Mouse (Mus musculus) bone marrow, adult 2 months (tissue): ENCODE measurements around the gene Ptgdr2. TPM values are rescaled to one million over a fixed set of nuclear protein-coding genes. Genes with fewer than 3 reads are reported as not detected.

ENCODE experiments used
- H3K27ac ChIP-seq: fragments of 200-500 bp; 2 replicates; pipeline ENCODE4 v1.5.1; 2012; ENCODE audit warnings: low read depth, mild to moderate bottlenecking, control low read depth, inconsistent platforms, low read length; ENCODE audit not compliant: control insufficient read depth, poor library complexity, insufficient read depth
- H3K4me1 ChIP-seq: fragments of 200-500 bp; 2 replicates; pipeline ENCODE4 v1.6.1; 2011; ENCODE audit warnings: low read length; ENCODE audit not compliant: control insufficient read depth, insufficient read depth
- H3K4me3 ChIP-seq: fragments of 200-500 bp; replicated peaks from 2 replicates; pipeline ENCODE3; 2011; ENCODE audit warnings: mild to moderate bottlenecking, low read depth, low read length, control low read depth; ENCODE audit not compliant: control insufficient read depth
- CTCF ChIP-seq: fragments of 200-500 bp; IDR thresholded peaks from 2 replicates; pipeline ENCODE4 v1.5.1; 2011; ENCODE audit warnings: low read length, control low read depth; ENCODE audit not compliant: control insufficient read depth, insufficient read depth
- POLR2A ChIP-seq: fragments of 200-500 bp; IDR thresholded peaks from 2 replicates; pipeline ENCODE4 v1.6.1; 2011; ENCODE audit warnings: low read depth, mild to moderate bottlenecking, control low read depth, low read length, borderline replicate concordance; ENCODE audit not compliant: control insufficient read depth
- WGBS: fragments of 180-500 bp; shearing (Covaris S2); methylation state at CpG from one replicate; pipeline ENCODE4 v1.1.7; 2018; 5-methylcytosine and 5-hydroxymethylcytosine counted together
- polyA plus RNA-seq: library from polyadenylated mRNA; stranded (reverse); fragments of >200 nt; gene quantifications from 2 replicates; pipeline ENCODE4 v1.2.4, GENCODE M21; 2011; ENCODE audit warnings: low replicate concordance; ENCODE audit not compliant: missing spikeins, insufficient read depth, insufficient read length

Ptgdr2 gene
- polyA plus RNA-seq, 1 experiment, result not detected

DNA sequence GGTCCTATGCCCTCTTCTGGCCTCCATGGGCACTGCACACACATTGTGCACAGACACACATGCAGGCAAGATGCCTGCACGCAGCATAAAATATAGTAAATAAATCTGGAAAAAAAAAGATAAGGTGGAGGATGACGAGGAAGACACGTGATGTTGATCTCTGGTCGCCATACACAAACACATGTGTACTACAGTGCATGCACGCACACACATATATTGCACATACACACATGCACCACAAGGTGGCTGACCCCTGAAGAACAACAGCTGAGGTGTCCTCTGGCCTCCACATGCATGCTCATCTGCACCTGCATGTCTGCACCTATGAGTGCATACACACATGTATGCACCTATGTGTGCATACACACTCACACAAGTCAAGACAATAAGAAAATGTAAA lies 883 bp upstream of the Ptgdr2 start:
- 85% methylated on average over 5 of the region's 5 CpGs for WGBS
- TF ChIP-seq POLR2A (no peak), CTCF (no peak)
- H3K4me1 ChIP-seq, result no peaks in the 10 kb centered on the region
- no peak overlapping the region for H3K27ac ChIP-seq
- H3K4me3 ChIP-seq, result no peak overlapping the region

DNA sequence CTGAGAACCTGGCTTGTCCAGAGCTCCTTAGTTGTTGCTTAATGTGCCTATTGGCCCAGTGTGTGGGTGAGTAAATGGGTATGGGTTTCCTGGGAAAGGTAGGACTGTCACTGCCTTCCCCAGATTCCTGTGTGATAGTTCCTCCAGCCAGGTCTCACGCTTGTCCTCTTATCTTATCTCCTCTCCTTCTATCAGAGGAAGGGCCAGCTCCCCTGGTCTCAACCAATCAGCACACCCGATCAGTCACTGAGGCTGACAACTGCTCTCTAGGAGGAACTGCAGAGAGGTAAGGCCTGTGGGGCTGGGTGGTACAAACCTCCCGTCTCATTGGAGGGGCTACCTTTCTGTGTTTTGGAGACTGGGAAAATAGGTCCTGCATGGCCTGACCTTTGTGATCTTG lies 1.8 kb downstream of the Ptgdr2 start:
- H3K4me3 ChIP-seq, result no peak overlapping the region
- no peaks in the 10 kb centered on the region for H3K4me1 ChIP-seq
- H3K27ac ChIP-seq, result no peak overlapping the region
- TF ChIP-seq CTCF (no peak), POLR2A (no peak)
- WGBS, result 49% methylated on average over 3 of the region's 3 CpGs

DNA sequence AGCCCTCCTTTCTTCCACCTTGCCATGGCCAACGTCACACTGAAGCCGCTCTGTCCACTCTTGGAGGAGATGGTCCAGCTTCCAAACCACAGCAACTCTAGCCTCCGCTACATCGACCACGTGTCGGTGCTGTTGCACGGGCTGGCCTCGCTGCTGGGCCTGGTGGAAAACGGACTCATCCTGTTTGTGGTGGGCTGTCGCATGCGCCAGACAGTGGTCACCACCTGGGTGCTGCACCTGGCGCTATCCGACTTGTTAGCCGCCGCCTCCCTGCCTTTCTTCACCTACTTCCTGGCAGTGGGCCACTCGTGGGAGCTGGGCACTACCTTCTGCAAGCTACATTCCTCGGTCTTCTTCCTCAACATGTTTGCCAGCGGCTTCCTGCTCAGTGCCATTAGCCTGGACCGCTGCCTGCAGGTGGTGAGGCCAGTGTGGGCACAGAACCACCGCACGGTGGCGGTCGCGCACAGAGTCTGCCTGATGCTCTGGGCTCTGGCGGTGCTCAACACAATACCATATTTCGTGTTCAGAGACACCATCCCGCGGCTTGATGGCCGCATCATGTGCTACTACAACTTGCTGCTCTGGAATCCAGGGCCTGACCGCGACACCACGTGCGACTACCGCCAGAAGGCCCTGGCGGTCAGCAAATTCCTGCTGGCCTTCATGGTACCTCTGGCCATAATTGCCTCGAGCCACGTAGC lies 3.3 kb downstream of the Ptgdr2 start:
- no peak overlapping the region for H3K27ac ChIP-seq
- no peak overlapping the region for H3K4me3 ChIP-seq
- TF ChIP-seq CTCF (peak; percentile 80), POLR2A (no peak)
- WGBS, result 26% methylated on average over 37 of the region's 37 CpGs
- no peaks in the 10 kb centered on the region; the same call in none of the 2 replicates for H3K4me1 ChIP-seq

DNA sequence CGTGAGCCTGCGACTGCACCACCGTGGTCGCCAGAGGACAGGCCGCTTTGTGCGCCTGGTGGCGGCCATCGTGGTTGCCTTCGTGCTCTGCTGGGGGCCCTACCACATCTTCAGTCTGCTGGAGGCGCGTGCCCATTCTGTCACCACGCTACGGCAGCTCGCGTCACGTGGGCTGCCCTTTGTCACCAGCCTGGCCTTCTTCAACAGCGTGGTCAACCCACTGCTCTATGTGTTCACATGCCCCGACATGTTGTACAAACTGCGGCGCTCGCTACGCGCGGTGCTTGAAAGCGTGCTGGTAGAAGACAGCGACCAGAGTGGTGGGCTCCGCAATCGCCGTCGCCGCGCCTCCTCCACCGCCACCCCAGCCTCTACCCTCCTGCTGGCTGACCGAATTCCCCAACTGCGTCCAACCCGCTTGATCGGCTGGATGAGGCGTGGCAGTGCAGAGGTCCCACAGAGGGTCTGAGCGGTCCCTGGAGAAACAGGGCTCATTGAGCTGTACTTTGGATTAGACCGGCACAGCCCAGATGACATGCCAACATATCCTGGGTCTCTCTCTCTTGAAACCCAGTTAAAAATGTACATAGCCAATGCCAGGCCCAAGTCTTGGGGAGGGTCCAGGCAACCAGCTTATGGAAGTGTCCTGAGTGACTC lies 4.0 kb downstream of the Ptgdr2 start:
- H3K4me1 ChIP-seq, result no peaks in the 10 kb centered on the region; the same call in none of the 2 replicates
- H3K4me3 ChIP-seq, result no peak overlapping the region
- H3K27ac ChIP-seq, result no peak overlapping the region
- no peak for TF ChIP-seq CTCF
- TF ChIP-seq POLR2A, result 0 out of 2 replicates have a peak, but pooled peaks have one; percentile 5
- WGBS, result 55% methylated on average over 40 of the region's 40 CpGs

DNA sequence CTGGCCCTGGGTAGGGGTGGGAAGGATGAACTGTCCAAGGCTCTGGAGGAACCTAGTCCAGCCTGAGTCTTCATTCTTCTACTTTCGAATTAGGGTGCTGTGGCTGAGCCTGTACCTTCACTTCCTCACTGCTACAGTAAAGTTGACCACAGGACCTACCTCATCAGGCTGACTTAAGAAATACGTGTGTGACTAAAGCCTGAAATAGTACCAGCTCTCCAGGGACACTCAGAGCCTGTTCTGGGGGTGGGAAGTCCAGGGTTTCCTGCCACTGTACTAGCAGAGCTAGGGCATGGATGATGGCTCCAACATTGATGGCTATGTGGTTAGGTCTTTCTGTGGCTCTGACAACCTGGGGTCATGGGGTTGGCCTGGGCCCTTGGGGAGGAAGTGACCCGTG lies 7.0 kb downstream of the Ptgdr2 start:
- peak overlapping the region; percentile 59 for H3K27ac ChIP-seq
- no peak for TF ChIP-seq CTCF
- no peak for TF ChIP-seq POLR2A
- H3K4me3 ChIP-seq, result no peak overlapping the region
- peaks cover 6% of the 10 kb centered on the region for H3K4me1 ChIP-seq
- WGBS, result 34% methylated on average over 3 of the region's 3 CpGs

DNA sequence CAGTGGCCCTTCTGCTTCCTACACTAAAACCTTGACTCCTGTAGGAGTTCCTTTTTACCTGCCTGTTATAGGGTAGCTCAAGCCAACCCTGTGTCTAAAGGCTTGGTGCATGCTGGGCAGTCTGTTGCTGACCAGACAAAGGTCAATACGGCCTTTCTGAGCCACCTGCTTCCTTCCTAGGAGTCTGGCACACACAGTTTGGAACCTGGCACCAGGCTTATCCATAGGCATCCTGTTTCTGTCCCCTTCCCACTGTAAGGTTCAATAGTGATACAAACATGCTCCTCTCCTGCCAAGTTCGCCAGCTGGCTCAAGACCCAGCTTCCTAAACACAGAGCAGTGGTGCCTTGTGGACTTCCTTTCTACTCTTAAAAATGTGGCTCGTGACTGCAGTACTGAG lies 9.5 kb downstream of the Ptgdr2 start:
- WGBS, result 65% methylated on average over 3 of the region's 3 CpGs
- Histone ChIP-seq H3K4me1 (peaks cover 6% of the 10 kb centered on the region), H3K27ac (0 out of 2 replicates have a peak overlapping the region, but pooled peaks have one; percentile 38), H3K4me3 (no peak overlapping the region)
- no peak for TF ChIP-seq CTCF
- no peak for TF ChIP-seq POLR2A

DNA sequence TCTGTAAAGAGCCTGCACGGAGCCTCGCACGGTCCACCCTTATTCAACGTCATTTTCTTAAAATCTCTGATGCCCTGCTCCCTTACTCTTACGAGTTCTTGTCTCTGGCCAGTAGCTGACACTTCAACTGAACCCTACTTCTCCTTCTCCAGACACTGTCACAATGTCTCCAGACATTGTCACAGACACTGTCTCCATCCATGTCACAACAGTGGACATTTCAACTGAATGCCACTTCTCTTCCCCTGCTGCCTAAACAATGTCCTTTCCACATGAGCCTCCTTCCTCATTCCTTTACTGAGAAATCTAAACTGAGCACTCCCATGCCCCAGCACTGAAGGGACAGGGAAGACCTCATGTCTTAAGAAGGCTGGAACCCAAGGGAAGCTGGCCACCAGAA lies 10.3 kb downstream of the Ptgdr2 start:
- H3K4me3 ChIP-seq, result peak overlapping the region; percentile 48
- peaks cover 6% of the 10 kb centered on the region for H3K4me1 ChIP-seq
- peak overlapping the region; percentile 58; the same call in 1 of the 2 replicates for H3K27ac ChIP-seq
- no peak for TF ChIP-seq CTCF
- no peak for TF ChIP-seq POLR2A
- WGBS, result 68% methylated on average over 5 of the region's 5 CpGs

DNA sequence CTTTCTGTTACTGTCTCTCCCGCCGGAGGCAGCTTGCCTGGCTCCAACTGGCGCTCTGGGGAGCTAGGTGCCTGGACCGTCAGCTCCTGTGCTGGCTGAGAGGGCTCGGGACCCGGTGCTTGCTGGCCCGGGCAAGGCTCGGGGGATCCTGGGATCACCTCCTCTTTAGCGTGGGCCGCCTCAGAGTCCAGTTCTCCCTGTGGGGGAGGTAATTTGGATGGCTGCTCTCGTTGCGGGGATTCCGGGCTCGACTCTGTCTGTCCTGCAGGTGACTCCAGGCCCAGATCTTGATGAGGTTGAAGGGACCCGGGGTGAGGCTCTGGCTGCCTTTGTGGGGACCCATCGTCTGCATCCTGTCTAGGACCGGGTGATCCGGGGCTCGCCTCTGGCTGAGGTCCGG lies 11.5 kb downstream of the Ptgdr2 start:
- Histone ChIP-seq H3K27ac (no peak overlapping the region), H3K4me3 (peak overlapping the region; percentile 65), H3K4me1 (peaks cover 6% of the 10 kb centered on the region)
- 1% methylated on average over 20 of the region's 20 CpGs for WGBS
- TF ChIP-seq POLR2A (no peak), CTCF (no peak)
